ENCODE assay signal across 13 mouse cellular contexts in genomic region chr9:73649088-73649487, GRCm38 (mm10).
"Had no signal": no experiment of that assay in that cellular context is flagged by ENCODE, and none has a peak within 500 bp of the region (broad histone marks: within the 10 kb centered on the region; RNA-seq: fewer than 3 reads in every experiment).

No protein-coding gene starts in this region.

- H3K4me3 ChIP-seq: left cerebral cortex, adult 2 months; liver, embryonic 13.5 days had no signal

- H3K9ac ChIP-seq: liver, embryonic 13.5 days had no signal

- ATAC-seq: intestine, postnatal 0 days had no signal

- H3K36me3 ChIP-seq: liver, embryonic 13.5 days had no signal

- H3K27ac ChIP-seq: left cerebral cortex, adult 2 months; liver, embryonic 13.5 days; stomach, postnatal 0 days had no signal

- H3K27me3 ChIP-seq: liver, embryonic 13.5 days had no signal

- H3K4me2 ChIP-seq: liver, embryonic 13.5 days; midbrain, embryonic 11.5 days had no signal

- H3K4me1 ChIP-seq: liver, embryonic 13.5 days had no signal

- H3K9me3 ChIP-seq: liver, embryonic 13.5 days had no signal

- DNase-seq: layer of hippocampus, postnatal 36 days; liver, embryonic 13.5 days; lung, adult 2 months; lung, postnatal 14 days; lung, postnatal 4 days; midbrain, embryonic 14.5 days; thymus, adult 2 months; thymus, postnatal 14 days; thymus, postnatal 4 days had no signal
